Mouse (Mus musculus): ENCODE results near the gene Ms4a10. TPM values are rescaled to one million over a fixed set of nuclear protein-coding genes. Genes with fewer than 3 reads are reported as not detected.

The Ms4a10 gene
- total and polyA plus RNA-seq, 2 experiments from 2014 or later = not detected

DNA sequence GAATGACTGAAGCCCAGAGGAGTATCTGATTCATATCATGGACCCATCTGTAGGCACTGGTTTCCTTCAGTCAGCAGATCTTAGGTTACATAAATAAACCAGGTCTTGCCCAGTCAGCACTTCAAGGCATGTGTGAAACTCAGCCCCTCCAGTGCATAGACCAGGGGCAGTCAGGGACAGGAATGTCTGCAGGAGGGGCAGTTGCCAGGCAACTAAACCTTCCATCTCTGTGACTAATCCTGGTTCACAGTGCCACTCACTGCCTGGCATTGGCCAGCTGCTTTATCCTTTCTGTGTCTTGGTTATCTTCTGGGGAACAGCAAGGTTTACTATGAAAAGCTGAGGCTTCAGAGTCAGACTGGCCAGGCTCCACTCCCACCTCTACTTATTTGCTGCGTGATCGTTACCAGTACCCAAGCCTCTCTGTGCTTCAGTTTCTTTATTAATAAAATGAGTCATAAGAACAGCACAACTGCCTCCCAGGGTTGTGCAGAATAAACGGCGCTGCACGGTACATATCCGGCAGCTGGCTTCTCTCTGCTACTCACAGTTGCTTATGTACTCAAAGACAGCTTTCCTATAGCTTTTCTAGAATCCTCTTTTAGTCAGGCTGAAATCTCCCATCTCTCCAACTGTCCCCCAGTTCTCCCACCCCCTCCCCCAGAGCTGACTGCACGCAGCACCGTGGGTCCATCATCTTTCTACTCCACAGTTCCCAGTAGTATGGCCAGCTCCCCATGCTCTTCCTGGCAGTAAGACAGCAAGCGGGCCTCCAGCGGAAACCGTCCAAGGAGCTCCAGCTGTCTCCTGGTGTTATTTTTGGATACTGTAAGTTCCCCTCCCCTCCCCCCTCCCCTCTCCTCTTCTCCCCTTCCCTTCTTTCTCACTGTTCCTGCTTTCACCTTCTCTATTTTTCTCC is 22.2 kb downstream of the Ms4a10 start:
- H3K4me1 ChIP-seq (ENCODE audit: insufficient read depth, low read length) = peaks cover 9% of the 10 kb centered on the region; the same call in 1 of the 2 replicates
- no peaks in the 10 kb centered on the region for H3K9me3 ChIP-seq (ENCODE audit: low read length)
- no peak for ATAC-seq (ENCODE audit: low FRiP score)
- H3K36me3 ChIP-seq (ENCODE audit: insufficient read depth, low read length) = no peaks in the 10 kb centered on the region
- no peak for TF ChIP-seq CTCF (IDR thresholded peaks at IDR 0.05)
- peak; percentile 50 for DNase-seq (ENCODE audit: low spot score)
- H3K9ac ChIP-seq (replicated peaks; ENCODE audit: low read length, poor library complexity, severe bottlenecking) = no peak overlapping the region
- H3K4me2 ChIP-seq (ENCODE audit: low read depth, low read length, poor library complexity, severe bottlenecking) = no peak overlapping the region
- H3K27me3 ChIP-seq (ENCODE audit: insufficient read depth, low read length) = no peaks in the 10 kb centered on the region
- 36% methylated on average over 11 of the region's 11 CpGs for WGBS
- 0 out of 2 replicates have a peak overlapping the region, but pooled peaks have one; percentile 26 for H3K27ac ChIP-seq (ENCODE audit: low read depth, low read length)
- H3K4me3 ChIP-seq (ENCODE audit: low read depth, low read length) = no peak overlapping the region

DNA sequence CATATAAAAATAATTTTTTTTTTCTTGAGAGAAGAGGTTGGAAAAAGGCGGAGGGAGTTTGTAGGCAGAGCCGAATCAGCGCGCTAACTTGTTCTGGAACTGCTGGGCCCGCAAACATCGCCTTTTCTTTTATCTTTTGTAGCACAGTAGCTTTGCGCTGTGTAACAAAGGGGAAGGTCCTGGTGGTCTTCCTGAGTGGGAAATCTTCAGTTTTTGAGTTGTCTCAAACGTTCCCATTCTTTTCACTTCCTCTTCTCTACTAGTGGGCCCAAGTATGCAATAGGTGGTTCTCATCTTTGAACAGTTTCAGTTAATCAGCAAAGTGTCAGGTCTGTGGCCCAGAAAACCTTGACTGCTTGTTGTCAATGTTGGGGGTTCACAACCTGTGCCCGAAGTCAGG is 24.9 kb downstream of the Ms4a10 start:
- peaks cover 17% of the 10 kb centered on the region; the same call in 1 of the 2 replicates for H3K4me1 ChIP-seq (ENCODE audit: insufficient read depth, low read length)
- H3K9me3 ChIP-seq (ENCODE audit: low read length) = no peaks in the 10 kb centered on the region
- ATAC-seq (ENCODE audit: low FRiP score) = peak; percentile 20; the same call in 1 of the 2 replicates
- DNase-seq (ENCODE audit: low spot score) = peak; percentile 18
- TF ChIP-seq CTCF (IDR thresholded peaks at IDR 0.05) = no peak
- H3K9ac ChIP-seq (replicated peaks; ENCODE audit: low read length, poor library complexity, severe bottlenecking) = no peak overlapping the region; the same call in 1 of the 2 replicates
- H3K27me3 ChIP-seq (ENCODE audit: insufficient read depth, low read length) = no peaks in the 10 kb centered on the region
- H3K4me2 ChIP-seq (ENCODE audit: low read depth, low read length, poor library complexity, severe bottlenecking) = peak overlapping the region; percentile 100
- H3K4me3 ChIP-seq (ENCODE audit: low read depth, low read length) = peak overlapping the region; percentile 78
- WGBS = 35% methylated on average over 9 of the region's 9 CpGs
- peaks cover 7% of the 10 kb centered on the region for H3K36me3 ChIP-seq (ENCODE audit: insufficient read depth, low read length)
- H3K27ac ChIP-seq (ENCODE audit: low read depth, low read length) = 0 out of 2 replicates have a peak overlapping the region, but pooled peaks have one; percentile 18

DNA sequence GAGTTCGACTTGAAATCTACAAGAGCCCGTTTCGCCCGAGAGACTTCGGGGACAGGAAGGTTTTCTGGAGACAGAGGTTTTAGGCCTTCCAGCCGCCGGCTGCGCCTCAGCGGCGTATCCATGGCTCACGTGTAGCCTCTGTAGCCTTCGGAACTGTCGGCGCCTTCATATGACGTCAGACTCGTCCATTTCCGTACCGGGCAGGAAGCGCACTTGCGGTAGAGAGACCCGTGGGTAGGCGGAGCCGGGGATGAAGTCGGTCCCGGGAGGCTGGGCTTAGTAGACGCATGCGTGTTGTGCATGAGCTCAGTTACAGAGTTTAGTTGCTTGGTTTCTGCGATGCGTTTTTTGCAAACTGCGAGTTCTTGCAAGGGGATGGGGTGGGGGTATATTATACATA is 25.4 kb downstream of the Ms4a10 start, which contains the start of gene Ccdc86:
Gene Ccdc86 (minus strand): TSS at position 155 of the 400 bp plus-strand sequence.
- peak within 1 kb of the TSS; percentile 100 for H3K4me2 ChIP-seq (ENCODE audit: low read depth, low read length, poor library complexity, severe bottlenecking)
- peak; percentile 99 for DNase-seq (ENCODE audit: low spot score)
- H3K27ac ChIP-seq (ENCODE audit: low read depth, low read length) = 0 out of 2 replicates have a peak within 1 kb of the TSS, but pooled peaks have one; percentile 18
- WGBS = 0% methylated on average over 30 of the region's 30 CpGs
- no peaks in the 10 kb centered on the region for H3K27me3 ChIP-seq (ENCODE audit: insufficient read depth, low read length)
- H3K9me3 ChIP-seq (ENCODE audit: low read length) = no peaks in the 10 kb centered on the region
- H3K4me1 ChIP-seq (ENCODE audit: insufficient read depth, low read length) = peaks cover 17% of the 10 kb centered on the region; the same call in 1 of the 2 replicates
- TF ChIP-seq CTCF (IDR thresholded peaks at IDR 0.05) = no peak
- peak; percentile 97 for ATAC-seq (ENCODE audit: low FRiP score)
- peak within 1 kb of the TSS; percentile 78 for H3K4me3 ChIP-seq (ENCODE audit: low read depth, low read length)
- H3K36me3 ChIP-seq (ENCODE audit: insufficient read depth, low read length) = peaks cover 12% of the 10 kb centered on the region
- peak within 1 kb of the TSS; percentile 80 for H3K9ac ChIP-seq (replicated peaks; ENCODE audit: low read length, poor library complexity, severe bottlenecking)

DNA sequence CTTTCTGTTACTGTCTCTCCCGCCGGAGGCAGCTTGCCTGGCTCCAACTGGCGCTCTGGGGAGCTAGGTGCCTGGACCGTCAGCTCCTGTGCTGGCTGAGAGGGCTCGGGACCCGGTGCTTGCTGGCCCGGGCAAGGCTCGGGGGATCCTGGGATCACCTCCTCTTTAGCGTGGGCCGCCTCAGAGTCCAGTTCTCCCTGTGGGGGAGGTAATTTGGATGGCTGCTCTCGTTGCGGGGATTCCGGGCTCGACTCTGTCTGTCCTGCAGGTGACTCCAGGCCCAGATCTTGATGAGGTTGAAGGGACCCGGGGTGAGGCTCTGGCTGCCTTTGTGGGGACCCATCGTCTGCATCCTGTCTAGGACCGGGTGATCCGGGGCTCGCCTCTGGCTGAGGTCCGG is 26.1 kb downstream of the Ms4a10 start:
- ATAC-seq (ENCODE audit: low FRiP score) = 0 out of 2 replicates have a peak, but pooled peaks have one; percentile 1
- no peak for TF ChIP-seq CTCF (IDR thresholded peaks at IDR 0.05)
- Histone ChIP-seq H3K27me3 (ENCODE audit: insufficient read depth, low read length) (no peaks in the 10 kb centered on the region), H3K4me1 (ENCODE audit: insufficient read depth, low read length) (peaks cover 17% of the 10 kb centered on the region; the same call in 1 of the 2 replicates), H3K4me3 (ENCODE audit: low read depth, low read length) (peak overlapping the region; percentile 78), H3K36me3 (ENCODE audit: insufficient read depth, low read length) (peaks cover 17% of the 10 kb centered on the region), H3K9me3 (ENCODE audit: low read length) (no peaks in the 10 kb centered on the region), H3K27ac (ENCODE audit: low read depth, low read length) (no peak overlapping the region), H3K9ac (replicated peaks; ENCODE audit: low read length, poor library complexity, severe bottlenecking) (peak overlapping the region; percentile 80), H3K4me2 (ENCODE audit: low read depth, low read length, poor library complexity, severe bottlenecking) (peak overlapping the region; percentile 100)
- WGBS = under 1% methylated on average over 20 of the region's 20 CpGs
- DNase-seq (ENCODE audit: low spot score) = no peak

DNA sequence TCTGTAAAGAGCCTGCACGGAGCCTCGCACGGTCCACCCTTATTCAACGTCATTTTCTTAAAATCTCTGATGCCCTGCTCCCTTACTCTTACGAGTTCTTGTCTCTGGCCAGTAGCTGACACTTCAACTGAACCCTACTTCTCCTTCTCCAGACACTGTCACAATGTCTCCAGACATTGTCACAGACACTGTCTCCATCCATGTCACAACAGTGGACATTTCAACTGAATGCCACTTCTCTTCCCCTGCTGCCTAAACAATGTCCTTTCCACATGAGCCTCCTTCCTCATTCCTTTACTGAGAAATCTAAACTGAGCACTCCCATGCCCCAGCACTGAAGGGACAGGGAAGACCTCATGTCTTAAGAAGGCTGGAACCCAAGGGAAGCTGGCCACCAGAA is 27.3 kb downstream of the Ms4a10 start:
- peak overlapping the region; percentile 100 for H3K4me2 ChIP-seq (ENCODE audit: low read depth, low read length, poor library complexity, severe bottlenecking)
- H3K27ac ChIP-seq (ENCODE audit: low read depth, low read length) = no peak overlapping the region
- H3K27me3 ChIP-seq (ENCODE audit: insufficient read depth, low read length) = no peaks in the 10 kb centered on the region
- peaks cover 17% of the 10 kb centered on the region; the same call in 1 of the 2 replicates for H3K4me1 ChIP-seq (ENCODE audit: insufficient read depth, low read length)
- no peak for TF ChIP-seq CTCF (IDR thresholded peaks at IDR 0.05)
- DNase-seq (ENCODE audit: low spot score) (no peak), ATAC-seq (ENCODE audit: low FRiP score) (no peak)
- peaks cover 25% of the 10 kb centered on the region for H3K36me3 ChIP-seq (ENCODE audit: insufficient read depth, low read length)
- H3K9ac ChIP-seq (replicated peaks; ENCODE audit: low read length, poor library complexity, severe bottlenecking) = peak overlapping the region; percentile 80
- H3K4me3 ChIP-seq (ENCODE audit: low read depth, low read length) = peak overlapping the region; percentile 78
- H3K9me3 ChIP-seq (ENCODE audit: low read length) = no peaks in the 10 kb centered on the region
- WGBS = 92% methylated on average over 5 of the region's 5 CpGs

All from midbrain, postnatal 0 days (tissue).